Mouse (Mus musculus) liver, postnatal 0 days (tissue): ENCODE measurements around the gene Cpm. TPM values are rescaled to one million over a fixed set of nuclear protein-coding genes. Genes with fewer than 3 reads are reported as not detected.
"Not testable (repeated sequence)": the region's sequence is repeated elsewhere in the genome, so short reads cannot be mapped to it uniquely, and the experiment has no call there.

ENCODE experiments used
- ATAC-seq: fragments of 200-750 bp; cut with Nextera tagmentation; 2 replicates; pipeline ENCODE4 v1.8.0; 2017; ENCODE audit warnings: mild to moderate bottlenecking, moderate library complexity
- DNase-seq: peaks from one replicate; pipeline ENCODE4 v3.0.0-alpha.2; 2016
- H3K27ac ChIP-seq: fragments of 300-500 bp; sonication (generic); 2 replicates; pipeline ENCODE4 v1.5.1; 2014; ENCODE audit warnings: antibody characterized with exemption, moderate library complexity, mild to moderate bottlenecking, low read depth
- H3K27me3 ChIP-seq: fragments of 300-500 bp; sonication (generic); 2 replicates; pipeline ENCODE4 v1.6.1; 2014; ENCODE audit warnings: low read length, control low read depth, mixed read lengths; ENCODE audit not compliant: insufficient read depth
- H3K36me3 ChIP-seq: fragments of 300-500 bp; sonication (generic); replicated peaks from 2 replicates; pipeline ENCODE4 v1.6.1; 2014; ENCODE audit warnings: mild to moderate bottlenecking, control low read depth, low read length, moderate library complexity, mixed read lengths; ENCODE audit not compliant: insufficient read depth
- H3K4me1 ChIP-seq: fragments of 300-500 bp; sonication (generic); 2 replicates; pipeline ENCODE4 v1.6.1; 2014; ENCODE audit warnings: antibody characterized with exemption, mild to moderate bottlenecking, control low read depth; ENCODE audit not compliant: insufficient read depth
- H3K4me2 ChIP-seq: fragments of 300-500 bp; sonication (generic); 2 replicates; pipeline ENCODE4 v1.6.1; 2014; ENCODE audit warnings: low read depth, mild to moderate bottlenecking, low read length, moderate library complexity, mixed read lengths
- H3K4me3 ChIP-seq: fragments of 300-500 bp; sonication (generic); 2 replicates; pipeline ENCODE4 v1.5.1; 2014; ENCODE audit warnings: low read depth, low read length
- H3K9ac ChIP-seq: fragments of 300-500 bp; sonication (generic); replicated peaks from 2 replicates; pipeline ENCODE4 v1.6.1; 2014; ENCODE audit warnings: mild to moderate bottlenecking, moderate library complexity
- H3K9me3 ChIP-seq: fragments of 300-500 bp; sonication (generic); 2 replicates; pipeline ENCODE4 v1.6.1; 2016; ENCODE audit warnings: mild to moderate bottlenecking, control low read depth, low read length, mixed read lengths
- CTCF ChIP-seq: sonication (generic); IDR thresholded peaks from 2 replicates; pipeline ENCODE4 v1.5.1; 2016; ENCODE audit warnings: antibody characterized with exemption, low read depth
- EP300 ChIP-seq: IDR thresholded peaks from 2 replicates; pipeline ENCODE4 v1.6.1; 2016; ENCODE audit warnings: antibody characterized with exemption, low read depth, mild to moderate bottlenecking
- WGBS: fragments of 180-500 bp; shearing (Covaris S2); extraction: QIAGEN DNeasy Blood & Tissue Kit; methylation state at CpG from one replicate; pipeline ENCODE4 v1.1.7; 2014; ENCODE audit not compliant: insufficient replicate concordance; 5-methylcytosine and 5-hydroxymethylcytosine counted together
- polyA plus RNA-seq: library from polyadenylated mRNA; unstranded; fragments of >200 nt; fragmentation: Nextera tagmentation; extraction: Ambion mirVana; gene quantifications from 2 replicates; pipeline ENCODE4 v1.2.1, GENCODE M21; 2015

Gene Cpm
- polyA plus RNA-seq, 1 experiment from 2014 or later = 7.0 TPM

DNA sequence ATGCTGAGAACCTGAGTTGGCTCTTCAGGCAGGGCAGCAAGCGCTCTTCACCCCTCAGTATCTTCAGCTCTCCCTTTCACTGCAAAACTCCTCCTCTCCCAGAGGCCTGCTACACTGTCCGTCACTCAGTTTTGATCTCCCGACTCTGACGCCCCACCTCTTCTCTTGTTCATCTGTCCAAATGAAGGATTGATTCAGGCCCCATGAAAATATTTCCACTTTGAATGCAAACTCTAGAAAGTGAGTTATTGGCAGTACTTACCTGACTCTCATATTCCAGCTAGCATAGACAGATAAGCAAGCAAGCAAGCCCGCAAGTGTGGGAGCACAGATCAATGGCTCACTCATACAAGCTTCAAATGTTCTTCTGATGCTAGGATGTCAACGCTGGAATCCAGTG, 15.3 kb upstream of the Cpm start:
- DNase-seq = no peak
- H3K36me3 ChIP-seq = no peaks in the 10 kb centered on the region
- no peak overlapping the region for H3K4me2 ChIP-seq
- H3K27me3 ChIP-seq = no peaks in the 10 kb centered on the region
- no peak for ATAC-seq
- WGBS = 64% methylated on average over 6 of the region's 6 CpGs
- no peaks in the 10 kb centered on the region for H3K4me1 ChIP-seq
- H3K9me3 ChIP-seq = no peaks in the 10 kb centered on the region
- no peak overlapping the region for H3K27ac ChIP-seq
- H3K4me3 ChIP-seq = no peak overlapping the region
- no peak overlapping the region for H3K9ac ChIP-seq
- TF ChIP-seq EP300 (no peak), CTCF (no peak)

DNA sequence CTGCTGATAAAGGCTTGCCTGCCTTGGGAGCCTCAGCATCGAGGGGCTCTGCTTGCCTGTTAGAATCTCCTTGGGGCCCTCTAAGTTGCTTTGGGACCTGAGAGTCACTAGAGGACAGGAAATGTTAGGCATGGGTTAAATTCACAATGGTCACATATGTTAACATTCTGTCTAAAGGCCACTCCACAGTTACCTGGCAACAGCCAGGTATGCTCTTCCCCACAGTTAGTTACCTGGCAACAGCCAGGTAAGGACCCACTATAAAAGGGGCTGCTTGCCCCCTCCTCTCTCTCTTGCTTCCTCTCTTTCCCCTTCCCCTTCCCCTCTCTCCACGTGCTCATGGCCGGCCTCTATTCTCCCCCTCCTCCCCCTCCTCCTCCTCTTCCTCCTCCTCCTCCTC, 14.9 kb upstream of the Cpm start:
- TF ChIP-seq CTCF (no peak), EP300 (no peak)
- ATAC-seq = no peak
- Histone ChIP-seq H3K4me2 (no peak overlapping the region), H3K4me3 (no peak overlapping the region), H3K9me3 (no peaks in the 10 kb centered on the region), H3K27ac (no peak overlapping the region), H3K27me3 (no peaks in the 10 kb centered on the region), H3K4me1 (no peaks in the 10 kb centered on the region), H3K36me3 (no peaks in the 10 kb centered on the region), H3K9ac (no peak overlapping the region)
- WGBS = 51% methylated on average over 3 of the region's 3 CpGs
- DNase-seq = no peak

DNA sequence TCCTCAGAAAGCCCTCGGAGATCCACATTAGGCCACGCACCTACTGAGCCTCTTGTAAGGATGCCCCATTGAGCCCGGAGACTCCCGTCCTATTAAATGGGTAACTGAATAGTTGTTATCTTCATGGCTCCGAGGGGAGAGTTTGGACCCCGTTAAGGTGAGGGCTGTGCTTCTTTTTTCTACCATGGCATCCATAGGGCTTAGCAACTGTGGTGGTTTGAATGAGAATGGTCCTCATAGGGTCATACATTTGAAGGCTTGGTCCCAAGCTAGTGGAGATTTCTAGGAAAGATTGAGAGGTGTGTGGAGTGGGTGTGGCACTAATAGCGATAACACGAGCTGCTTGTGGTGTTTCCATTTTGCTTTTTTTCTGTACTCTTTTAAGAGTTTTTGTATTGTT, 14.1 kb upstream of the Cpm start:
- Histone ChIP-seq H3K27ac (no peak overlapping the region), H3K9ac (no peak overlapping the region), H3K27me3 (no peaks in the 10 kb centered on the region), H3K4me3 (no peak overlapping the region), H3K4me2 (no peak overlapping the region), H3K4me1 (no peaks in the 10 kb centered on the region), H3K36me3 (no peaks in the 10 kb centered on the region), H3K9me3 (no peaks in the 10 kb centered on the region)
- ATAC-seq = no peak
- 83% methylated on average over 8 of the region's 8 CpGs for WGBS
- no peak for DNase-seq
- TF ChIP-seq CTCF (no peak), EP300 (no peak)

DNA sequence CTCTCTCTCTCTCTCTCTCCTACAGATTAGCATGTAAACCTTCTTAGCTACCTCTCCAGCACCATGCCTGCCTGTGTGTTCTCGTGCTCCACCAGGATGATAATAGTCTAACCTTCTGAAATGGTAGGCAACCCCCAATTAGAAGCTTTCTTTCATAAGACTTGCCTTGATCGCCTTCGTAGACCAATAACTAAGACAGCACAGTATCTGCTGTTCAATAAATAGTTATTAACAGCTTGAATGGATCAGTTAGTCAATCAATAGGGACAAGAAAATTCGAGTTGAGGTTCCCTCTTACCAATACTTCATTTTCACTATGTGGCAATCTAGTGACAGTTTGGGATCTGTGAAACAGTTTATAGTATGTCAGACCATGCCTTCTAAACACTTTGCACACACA, 13.6 kb upstream of the Cpm start:
- H3K9me3 ChIP-seq = no peaks in the 10 kb centered on the region
- H3K4me2 ChIP-seq = no peak overlapping the region
- ATAC-seq (no peak), DNase-seq (no peak)
- H3K36me3 ChIP-seq = no peaks in the 10 kb centered on the region
- H3K9ac ChIP-seq = no peak overlapping the region
- no peak for TF ChIP-seq CTCF
- TF ChIP-seq EP300 = no peak
- no peak overlapping the region for H3K4me3 ChIP-seq
- 63% methylated on average over 4 of the region's 4 CpGs for WGBS
- no peak overlapping the region for H3K27ac ChIP-seq
- no peaks in the 10 kb centered on the region for H3K27me3 ChIP-seq
- H3K4me1 ChIP-seq = no peaks in the 10 kb centered on the region

DNA sequence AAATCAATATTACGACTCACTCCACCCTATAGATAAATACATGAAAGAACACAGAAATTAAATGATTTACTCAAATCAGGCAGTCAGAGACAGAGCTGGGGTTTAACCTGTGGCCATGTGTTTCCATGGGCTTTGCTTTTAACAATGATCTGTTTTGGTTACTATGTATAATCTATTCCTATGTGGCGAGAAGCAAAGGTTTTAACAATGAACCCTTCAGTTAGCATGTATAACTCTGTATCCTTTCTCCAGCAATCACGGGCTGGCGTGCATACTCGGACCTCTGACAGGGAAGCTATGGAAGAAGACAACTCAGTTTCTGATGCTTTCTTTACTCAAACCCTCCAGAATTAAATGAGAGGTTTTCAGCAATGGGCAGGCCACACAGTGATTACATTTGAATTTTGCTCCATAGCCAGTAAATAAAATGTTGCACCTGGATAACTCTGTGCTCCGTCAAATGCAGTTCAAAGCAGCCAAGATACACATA, 13.1 kb upstream of the Cpm start:
- Histone ChIP-seq H3K4me2 (no peak overlapping the region), H3K36me3 (no peaks in the 10 kb centered on the region), H3K9me3 (no peaks in the 10 kb centered on the region), H3K4me3 (no peak overlapping the region), H3K4me1 (no peaks in the 10 kb centered on the region), H3K27me3 (no peaks in the 10 kb centered on the region), H3K9ac (no peak overlapping the region), H3K27ac (no peak overlapping the region)
- TF ChIP-seq CTCF (no peak), EP300 (no peak)
- ATAC-seq (no peak), DNase-seq (no peak)
- whole genome bisulfite sequencing = 79% methylated on average over 6 of the region's 6 CpGs

DNA sequence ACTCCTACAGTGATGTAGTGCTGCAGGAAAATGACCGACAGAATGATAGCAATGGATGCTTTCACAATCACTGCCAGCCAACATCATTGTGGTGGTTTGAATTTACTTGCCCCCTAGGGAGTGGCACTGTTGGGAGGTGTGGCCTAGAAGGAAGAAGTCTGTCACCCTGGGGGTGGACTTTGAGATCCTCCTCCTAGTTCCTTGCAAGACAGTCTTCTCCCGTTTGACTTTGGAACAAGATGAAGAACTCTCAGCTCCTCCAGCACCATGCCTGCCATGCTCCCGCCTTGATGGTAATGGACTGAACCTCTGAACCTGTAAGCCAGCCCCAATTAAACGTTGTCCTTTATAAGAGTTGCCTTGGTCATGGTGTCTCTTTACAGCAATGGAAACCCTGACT, 12.5 kb upstream of the Cpm start:
- not testable (repeated sequence) for H3K9me3 ChIP-seq, H3K4me3 ChIP-seq, H3K4me1 ChIP-seq, H3K27me3 ChIP-seq, DNase-seq, ATAC-seq, H3K36me3 ChIP-seq, H3K9ac ChIP-seq, H3K27ac ChIP-seq, H3K4me2 ChIP-seq
- 88% methylated on average over 4 of the region's 4 CpGs for WGBS

DNA sequence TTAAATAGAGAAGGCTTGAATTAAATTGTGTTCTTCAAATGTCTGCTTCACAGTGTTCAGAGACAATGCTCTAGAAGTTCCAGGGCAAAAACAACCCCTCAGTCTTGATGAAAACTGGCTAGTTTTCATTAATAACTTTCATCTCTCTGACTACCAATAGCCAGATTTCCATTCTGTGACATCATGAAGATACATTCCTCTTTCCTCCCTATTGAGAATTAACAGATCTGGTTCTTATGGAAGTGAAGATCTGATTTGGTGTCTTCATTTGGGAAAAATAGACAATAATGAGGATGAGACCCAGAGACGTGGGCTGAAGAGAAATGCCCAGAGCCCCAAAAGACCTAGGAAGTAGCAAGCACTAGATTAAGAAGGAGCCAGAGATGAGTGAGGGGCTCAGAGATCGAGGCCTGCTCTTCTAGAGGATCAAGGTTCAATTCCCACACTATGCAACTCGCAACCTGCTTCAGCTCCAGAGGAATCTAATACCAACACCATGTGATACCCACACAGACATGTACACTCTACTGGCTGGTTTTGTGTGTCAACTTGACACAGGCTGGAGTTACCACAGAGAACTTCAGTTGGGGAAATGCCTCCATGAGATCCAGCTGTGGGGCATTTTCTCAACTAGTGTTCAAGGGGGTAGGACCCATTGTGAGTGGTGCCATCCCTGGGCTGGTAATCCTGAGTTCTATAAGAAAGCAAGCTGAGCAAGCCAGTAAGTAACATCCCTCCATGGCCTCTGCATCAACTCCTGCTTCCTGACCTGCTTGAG, 11.5 kb upstream of the Cpm start:
- Histone ChIP-seq H3K27ac (no peak overlapping the region), H3K27me3 (no peaks in the 10 kb centered on the region), H3K9me3 (no peaks in the 10 kb centered on the region), H3K4me2 (no peak overlapping the region), H3K4me3 (no peak overlapping the region), H3K36me3 (no peaks in the 10 kb centered on the region), H3K9ac (no peak overlapping the region), H3K4me1 (no peaks in the 10 kb centered on the region)
- 63% methylated on average over 3 of the region's 3 CpGs for WGBS
- no peak for ATAC-seq
- TF ChIP-seq EP300 (no peak), CTCF (no peak)
- DNase-seq = no peak
